Mouse (Mus musculus): ENCODE measurements around the gene Sgca. TPM values are rescaled to one million over a fixed set of nuclear protein-coding genes. Genes with fewer than 3 reads are reported as not detected.

Sgca gene
- total RNA-seq, 2 experiments from 2014 or later = 169 to 222 TPM

- DNase-seq (ENCODE audit: low spot score in 2 of 2) = no peak
Measured at GRCm38 (mm10) chr11:94916477-94916876, 59.6 kb downstream of the Sgca start.

- peak; percentile 48 to 71 for DNase-seq (ENCODE audit: low spot score in 2 of 2)
Measured at GRCm38 (mm10) chr11:94915675-94916403, 60.3 kb downstream of the Sgca start.

GRCm38 (mm10) chr11:94913302-94914090 lies 62.6 kb downstream of the Sgca start:
- DNase-seq (ENCODE audit: low spot score in 2 of 2) = peak in 1 of 2 experiments; percentile 43

Other genes starting within 250 kb of the Sgca start
- gene Cdc34b, start 234.5 kb downstream of the Sgca start, total RNA-seq (2021) = 1 to 10 TPM in 1 of 2 experiments, under 1 TPM in 1; 0.98 to 1.3 TPM
- not detected for gene Tmem92, start 193.6 kb downstream of the Sgca start, total RNA-seq (2021)
- 1,000 to 10,000 TPM; 5,652 to 6,690 TPM for gene Col1a1, start 40.1 kb downstream of the Sgca start, total RNA-seq (2021)
- not detected for gene Hils1, start 8.7 kb downstream of the Sgca start, total RNA-seq (2021)
- 10 to 100 TPM; 64.9 to 69.2 TPM for gene Ppp1r9b, start 14.7 kb upstream of the Sgca start, total RNA-seq (2021)
- 10 to 100 TPM; 10.8 to 11.4 TPM for gene Samd14, start 33.6 kb upstream of the Sgca start, total RNA-seq (2021)
- 100 to 1,000 TPM; 254 to 274 TPM for gene Pdk2, start 65.0 kb upstream of the Sgca start, total RNA-seq (2021)
- 1 to 10 TPM; 4.8 to 5.5 TPM for gene Itga3, start 100.5 kb upstream of the Sgca start, total RNA-seq (2021)
- under 1 TPM; 0.34 to 0.60 TPM for gene Dlx3, start 143.8 kb upstream of the Sgca start, total RNA-seq (2021)
- not detected for gene Dlx4, start 169.9 kb upstream of the Sgca start, total RNA-seq (2021)